Mouse (Mus musculus): ENCODE results near the gene Actrt2. TPM values are rescaled to one million over a fixed set of nuclear protein-coding genes. Genes with fewer than 3 reads are reported as not detected.

Gene Actrt2
- polyA plus RNA-seq, 1 experiment from 2014 or later = not detected

DNA sequence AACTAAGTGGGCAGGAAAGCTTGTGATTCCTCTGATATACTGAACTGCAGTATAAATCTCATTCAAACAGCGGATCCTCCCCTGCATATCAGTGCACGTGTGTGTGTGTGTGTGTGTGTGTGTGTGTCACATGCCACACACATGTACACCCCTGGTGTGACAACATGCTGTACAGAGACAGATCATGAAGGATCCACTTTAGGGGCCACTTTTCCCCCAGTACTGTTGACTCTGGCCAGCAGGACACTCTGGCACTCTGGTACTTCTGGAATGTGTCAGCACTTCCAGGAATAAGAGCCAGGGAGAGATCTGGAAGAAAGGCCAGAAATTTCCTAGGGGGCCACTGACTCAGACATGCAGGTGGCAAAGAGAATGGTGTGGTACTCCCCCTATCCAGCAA, 41.4 kb downstream of the Actrt2 start:
- no peak overlapping the region for H3K9ac ChIP-seq
- no peaks in the 10 kb centered on the region for H3K36me3 ChIP-seq (replicated peaks)
- H3K4me1 ChIP-seq (replicated peaks) = peaks cover 16% of the 10 kb centered on the region
- no peak overlapping the region for H3K4me2 ChIP-seq
- 75% methylated on average over 2 of the region's 2 CpGs for WGBS (ENCODE audit: insufficient replicate concordance)
- ATAC-seq (ENCODE audit: insufficient read depth) = no peak
- H3K9me3 ChIP-seq (replicated peaks) = no peaks in the 10 kb centered on the region
- peaks cover 19% of the 10 kb centered on the region for H3K27me3 ChIP-seq
- H3K4me3 ChIP-seq (replicated peaks) = no peak overlapping the region
- no peak overlapping the region for H3K27ac ChIP-seq (replicated peaks)

- no peak for ATAC-seq (ENCODE audit: insufficient read depth)
- Histone ChIP-seq H3K27me3 (peaks cover 14% of the 10 kb centered on the region), H3K4me2 (no peak overlapping the region), H3K9me3 (replicated peaks) (no peaks in the 10 kb centered on the region), H3K27ac (replicated peaks) (no peak overlapping the region), H3K36me3 (replicated peaks) (no peaks in the 10 kb centered on the region), H3K4me3 (replicated peaks) (no peak overlapping the region), H3K4me1 (replicated peaks) (peaks cover 16% of the 10 kb centered on the region), H3K9ac (no peak overlapping the region)
- 71% methylated on average over 14 of the region's 14 CpGs for WGBS (ENCODE audit: insufficient replicate concordance)
Observed at GRCm38 (mm10) chr4:154625710-154626109, 42.0 kb downstream of the Actrt2 start.

DNA sequence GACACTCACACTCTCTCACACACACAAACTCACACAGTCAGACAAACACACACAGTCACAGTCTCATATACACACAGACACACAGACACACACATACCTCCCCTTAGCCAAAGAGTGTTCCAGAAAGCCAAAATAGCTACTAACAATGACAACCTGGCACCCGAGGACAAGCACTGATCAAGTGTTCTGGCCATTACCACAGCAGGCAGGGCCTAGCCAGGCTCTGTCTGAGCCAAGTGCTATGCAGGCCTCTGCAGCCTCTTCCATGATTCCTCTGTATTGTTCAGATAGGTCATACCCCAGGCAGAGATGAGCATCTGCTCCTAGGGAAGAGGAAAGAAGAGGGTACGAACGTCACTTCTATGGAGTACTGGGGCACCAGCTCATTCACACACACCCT, 44.4 kb downstream of the Actrt2 start:
- WGBS (ENCODE audit: insufficient replicate concordance) = 63% methylated on average over 3 of the region's 3 CpGs
- H3K9ac ChIP-seq = no peak overlapping the region

GRCm38 (mm10) chr4:154622521-154622920, 45.1 kb downstream of the Actrt2 start:
- WGBS (ENCODE audit: insufficient replicate concordance) = 73% methylated on average over 4 of the region's 4 CpGs
- H3K27ac ChIP-seq (replicated peaks) = no peak overlapping the region
- ATAC-seq (ENCODE audit: insufficient read depth) = no peak

More for the DNA sequence above, 44.4 kb downstream of the Actrt2 start:
- no peaks in the 10 kb centered on the region for H3K27me3 ChIP-seq
- no peak overlapping the region for H3K4me3 ChIP-seq (replicated peaks)
- no peak overlapping the region for H3K4me2 ChIP-seq
- ATAC-seq (ENCODE audit: insufficient read depth) = no peak
- no peaks in the 10 kb centered on the region for H3K9me3 ChIP-seq (replicated peaks)
- no peaks in the 10 kb centered on the region for H3K36me3 ChIP-seq (replicated peaks)
- H3K27ac ChIP-seq (replicated peaks) = no peak overlapping the region
- peaks cover 12% of the 10 kb centered on the region for H3K4me1 ChIP-seq (replicated peaks)

More at GRCm38 (mm10) chr4:154622521-154622920, 45.1 kb downstream of the Actrt2 start:
- peaks cover 8% of the 10 kb centered on the region for H3K4me1 ChIP-seq (replicated peaks)
- H3K36me3 ChIP-seq (replicated peaks) = no peaks in the 10 kb centered on the region
- H3K4me3 ChIP-seq (replicated peaks) = no peak overlapping the region
- no peaks in the 10 kb centered on the region for H3K9me3 ChIP-seq (replicated peaks)
- no peak overlapping the region for H3K9ac ChIP-seq
- peaks cover 6% of the 10 kb centered on the region; the same call in 1 of the 2 replicates for H3K27me3 ChIP-seq
- H3K4me2 ChIP-seq = no peak overlapping the region

Other genes starting within 250 kb of the Actrt2 start
- gene Prdm16, start 31.0 kb downstream of the Actrt2 start, polyA plus RNA-seq (2015; fragmentation: Nextera tagmentation; extraction: Ambion mirVana) = 1.5 and 2.0 TPM in 2 replicates
- not detected in 2 replicates for gene Ttc34, start 169.6 kb upstream of the Actrt2 start, polyA plus RNA-seq (2015; fragmentation: Nextera tagmentation; extraction: Ambion mirVana)
- 2.3 and 3.1 TPM in 2 replicates for gene Mmel1, start 201.7 kb upstream of the Actrt2 start, polyA plus RNA-seq (2015; fragmentation: Nextera tagmentation; extraction: Ambion mirVana)
- gene Fam213b, start 231.3 kb upstream of the Actrt2 start, polyA plus RNA-seq (2015; fragmentation: Nextera tagmentation; extraction: Ambion mirVana) = 8.1 and 9.0 TPM in 2 replicates